Mouse (Mus musculus) embryonic fibroblast, embryonic 13.5 days (primary cell): ENCODE results near the gene Usp10.

Experiments
- CTCF ChIP-seq: IDR thresholded peaks from 2 replicates; pipeline ENCODE4 v1.5.1; 2011; ENCODE audit warnings: mild to moderate bottlenecking, control low read depth, low read length, moderate library complexity, borderline replicate concordance; ENCODE audit not compliant: insufficient read depth
- POLR2A ChIP-seq: IDR thresholded peaks from 2 replicates; pipeline ENCODE4 v1.6.1; 2011; ENCODE audit warnings: low read depth, mild to moderate bottlenecking, control low read depth, low read length, moderate library complexity

GRCm38 (mm10) chr8:119933681-119934080, 23.5 kb downstream of the Usp10 start:
- no peak for TF ChIP-seq CTCF
- TF ChIP-seq POLR2A = no peak
